Mouse (Mus musculus) intestine, embryonic 15.5 days (tissue): ENCODE measurements around the gene Nudt8. TPM values are rescaled to one million over a fixed set of nuclear protein-coding genes. Genes with fewer than 3 reads are reported as not detected.

ENCODE experiments used
- ATAC-seq: fragments of 200-750 bp; cut with Nextera tagmentation; 2 replicates; pipeline ENCODE4 v1.8.0; 2017; ENCODE audit warnings: moderate TSS enrichment, moderate library complexity
- H3K27ac ChIP-seq: fragments of 300-500 bp; sonication (generic); 2 replicates; pipeline ENCODE4 v1.5.1; 2015; ENCODE audit warnings: mild to moderate bottlenecking, inconsistent platforms
- H3K27me3 ChIP-seq: fragments of 300-500 bp; sonication (generic); replicated peaks from 2 replicates; pipeline ENCODE4 v1.6.1; 2015; ENCODE audit warnings: inconsistent platforms
- H3K36me3 ChIP-seq: fragments of 300-500 bp; sonication (generic); 2 replicates; pipeline ENCODE4 v1.6.1; 2015; ENCODE audit warnings: inconsistent platforms
- H3K4me1 ChIP-seq: fragments of 300-500 bp; sonication (generic); replicated peaks from 2 replicates; pipeline ENCODE4 v1.6.1; 2015; ENCODE audit warnings: inconsistent platforms
- H3K4me2 ChIP-seq: fragments of 300-500 bp; sonication (generic); replicated peaks from 2 replicates; pipeline ENCODE4 v1.6.1; 2015; ENCODE audit warnings: mild to moderate bottlenecking, inconsistent platforms
- H3K4me3 ChIP-seq: fragments of 300-500 bp; sonication (generic); replicated peaks from 2 replicates; pipeline ENCODE4 v1.5.1; 2015; ENCODE audit warnings: inconsistent platforms
- H3K9ac ChIP-seq: fragments of 300-500 bp; sonication (generic); 2 replicates; pipeline ENCODE4 v1.6.1; 2015; ENCODE audit warnings: inconsistent platforms
- H3K9me3 ChIP-seq: fragments of 300-500 bp; sonication (generic); 2 replicates; pipeline ENCODE4 v1.6.1; 2016; ENCODE audit warnings: inconsistent platforms
- WGBS: fragments of 180-500 bp; shearing (Covaris S2); methylation state at CpG from one replicate; pipeline ENCODE4 v1.1.7; 2015; 5-methylcytosine and 5-hydroxymethylcytosine counted together
- polyA plus RNA-seq: library from polyadenylated mRNA; unstranded; fragments of >200 nt; fragmentation: Nextera tagmentation; extraction: Ambion mirVana; gene quantifications from 2 replicates; pipeline ENCODE4 v1.2.1, GENCODE M21; 2015

The Nudt8 gene
- polyA plus RNA-seq, 1 experiment from 2014 or later: 33.8 TPM

GRCm38 (mm10) chr19:3990804-3991203 is 9.6 kb upstream of the Nudt8 start:
- no peak for ATAC-seq

GRCm38 (mm10) chr19:3991562-3991961 is 8.8 kb upstream of the Nudt8 start:
- no peaks in the 10 kb centered on the region for H3K9me3 ChIP-seq
- peaks cover 13% of the 10 kb centered on the region for H3K4me1 ChIP-seq
- no peaks in the 10 kb centered on the region for H3K27me3 ChIP-seq
- H3K36me3 ChIP-seq: no peaks in the 10 kb centered on the region
- H3K4me2 ChIP-seq: no peak overlapping the region
- WGBS: 92% methylated on average over 3 of the region's 3 CpGs
- no peak overlapping the region for H3K9ac ChIP-seq
- H3K27ac ChIP-seq: no peak overlapping the region
- no peak overlapping the region for H3K4me3 ChIP-seq
- no peak for ATAC-seq

More at GRCm38 (mm10) chr19:3990804-3991203, 9.6 kb upstream of the Nudt8 start:
- 34% methylated on average over 6 of the region's 6 CpGs for WGBS
- Histone ChIP-seq H3K27ac (no peak overlapping the region), H3K36me3 (no peaks in the 10 kb centered on the region), H3K9ac (no peak overlapping the region), H3K27me3 (no peaks in the 10 kb centered on the region), H3K4me1 (peaks cover 19% of the 10 kb centered on the region), H3K4me3 (no peak overlapping the region), H3K4me2 (no peak overlapping the region), H3K9me3 (no peaks in the 10 kb centered on the region)

GRCm38 (mm10) chr19:3991966-3992365 is 8.4 kb upstream of the Nudt8 start:
- no peak for ATAC-seq
- peaks cover 9% of the 10 kb centered on the region for H3K4me1 ChIP-seq
- no peak overlapping the region for H3K4me3 ChIP-seq
- H3K27me3 ChIP-seq: no peaks in the 10 kb centered on the region
- WGBS: 92% methylated on average over 3 of the region's 3 CpGs
- no peak overlapping the region for H3K4me2 ChIP-seq
- H3K27ac ChIP-seq: no peak overlapping the region
- H3K9me3 ChIP-seq: no peaks in the 10 kb centered on the region
- H3K9ac ChIP-seq: no peak overlapping the region
- H3K36me3 ChIP-seq: no peaks in the 10 kb centered on the region

- Histone ChIP-seq H3K9me3 (no peaks in the 10 kb centered on the region), H3K27ac (no peak within 1 kb of the TSS), H3K4me2 (0 out of 2 replicates have a peak within 1 kb of the TSS, but pooled peaks have one; percentile 6), H3K36me3 (no peaks in the 10 kb centered on the region), H3K9ac (no peak within 1 kb of the TSS), H3K4me3 (no peak within 1 kb of the TSS), H3K27me3 (no peaks in the 10 kb centered on the region), H3K4me1 (peaks cover 6% of the 10 kb centered on the region; the same call in 1 of the 2 replicates)
- no peak for ATAC-seq
- 67% methylated on average over 5 of the region's 5 CpGs for WGBS
These were observed 8.0 kb upstream of the Nudt8 start, which contains the start of gene Tbx10 for GRCm38 (mm10) chr19:3992416-3992815. Gene Tbx10 (plus strand): TSS chr19:3992752.

DNA sequence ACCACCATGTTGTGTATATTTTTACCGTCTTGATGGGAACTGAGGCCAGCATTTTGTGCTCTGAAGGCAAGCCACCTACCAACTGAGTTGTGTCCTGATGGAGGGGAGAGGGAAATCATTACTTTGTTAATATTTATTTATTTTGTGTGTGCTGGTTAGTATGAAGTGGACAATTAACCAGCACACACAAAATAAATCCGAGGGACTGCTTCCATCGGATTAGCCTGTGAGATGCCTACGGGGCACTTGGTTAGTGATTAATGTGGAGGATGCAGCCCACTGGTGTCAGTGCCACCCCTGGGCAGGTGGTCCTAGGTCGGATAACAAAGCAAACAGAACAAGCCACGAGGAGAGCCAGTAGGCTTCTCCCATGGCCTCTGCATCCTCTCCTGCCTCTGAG is 5.4 kb upstream of the Nudt8 start:
- Histone ChIP-seq H3K4me2 (no peak overlapping the region), H3K9ac (no peak overlapping the region), H3K36me3 (no peaks in the 10 kb centered on the region), H3K27ac (no peak overlapping the region), H3K4me3 (no peak overlapping the region), H3K4me1 (peaks cover 12% of the 10 kb centered on the region), H3K27me3 (no peaks in the 10 kb centered on the region), H3K9me3 (no peaks in the 10 kb centered on the region)
- 60% methylated on average over 6 of the region's 6 CpGs for WGBS
- ATAC-seq: no peak

- H3K4me3 ChIP-seq: no peak overlapping the region
- 69% methylated on average over 3 of the region's 3 CpGs for WGBS
- H3K4me1 ChIP-seq: peaks cover 12% of the 10 kb centered on the region
- no peak for ATAC-seq
- H3K27me3 ChIP-seq: no peaks in the 10 kb centered on the region
- no peak overlapping the region for H3K9ac ChIP-seq
- no peaks in the 10 kb centered on the region for H3K9me3 ChIP-seq
- H3K36me3 ChIP-seq: no peaks in the 10 kb centered on the region
- no peak overlapping the region for H3K4me2 ChIP-seq
- H3K27ac ChIP-seq: no peak overlapping the region
These were observed 4.9 kb upstream of the Nudt8 start for GRCm38 (mm10) chr19:3995505-3995904.

DNA sequence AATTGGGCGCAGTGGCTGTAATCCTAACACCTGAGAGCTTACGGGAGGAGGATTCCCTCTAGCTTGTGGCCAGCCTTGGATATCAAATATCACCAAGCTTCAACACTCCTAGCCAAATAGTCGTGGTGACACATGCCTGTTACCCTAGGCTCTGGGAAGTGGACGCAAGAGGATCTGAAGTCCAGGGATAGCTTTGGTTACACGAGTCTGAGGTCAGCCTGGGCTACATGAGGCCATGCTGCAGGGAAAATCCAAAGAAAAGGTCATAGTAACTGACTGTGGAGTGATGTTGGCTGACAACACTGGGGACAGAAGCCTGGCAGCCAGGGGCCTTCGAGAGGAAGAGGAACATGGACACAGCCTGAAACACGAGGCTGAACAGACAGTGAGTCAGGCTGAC is 4.3 kb upstream of the Nudt8 start:
- WGBS: 74% methylated on average over 7 of the region's 7 CpGs
- H3K9ac ChIP-seq: no peak overlapping the region
- H3K9me3 ChIP-seq: no peaks in the 10 kb centered on the region
- H3K36me3 ChIP-seq: no peaks in the 10 kb centered on the region
- no peak overlapping the region for H3K4me2 ChIP-seq
- no peaks in the 10 kb centered on the region for H3K27me3 ChIP-seq
- H3K4me3 ChIP-seq: no peak overlapping the region
- no peak for ATAC-seq
- peaks cover 15% of the 10 kb centered on the region for H3K4me1 ChIP-seq
- H3K27ac ChIP-seq: no peak overlapping the region

- no peaks in the 10 kb centered on the region for H3K9me3 ChIP-seq
- no peak overlapping the region for H3K4me3 ChIP-seq
- no peaks in the 10 kb centered on the region for H3K27me3 ChIP-seq
- H3K4me2 ChIP-seq: no peak overlapping the region
- 73% methylated on average over 8 of the region's 8 CpGs for WGBS
- H3K9ac ChIP-seq: no peak overlapping the region
- H3K27ac ChIP-seq: no peak overlapping the region
- ATAC-seq: no peak
- H3K4me1 ChIP-seq: peaks cover 22% of the 10 kb centered on the region
- H3K36me3 ChIP-seq: no peaks in the 10 kb centered on the region
These were observed 3.6 kb upstream of the Nudt8 start for GRCm38 (mm10) chr19:3996747-3997146.

DNA sequence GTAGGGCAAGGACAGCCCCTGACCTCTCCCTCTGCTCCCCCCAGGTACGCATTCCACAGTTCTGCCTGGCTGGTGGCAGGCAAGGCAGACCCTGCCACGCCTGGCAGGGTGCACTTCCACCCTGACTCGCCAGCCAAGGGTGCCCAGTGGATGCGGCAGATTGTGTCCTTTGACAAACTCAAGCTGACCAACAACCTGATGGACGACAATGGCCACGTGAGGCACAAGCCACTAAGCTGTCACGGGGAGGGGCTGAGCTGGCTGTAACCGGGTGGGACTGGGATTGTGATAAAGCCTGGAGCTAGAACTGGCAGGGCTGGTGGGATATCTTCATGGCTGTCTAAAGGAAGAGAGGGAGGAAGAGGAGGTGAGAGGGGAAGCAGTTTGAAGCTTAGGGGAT is 3.1 kb upstream of the Nudt8 start:
- no peak overlapping the region for H3K4me2 ChIP-seq
- no peaks in the 10 kb centered on the region for H3K9me3 ChIP-seq
- no peak overlapping the region for H3K27ac ChIP-seq
- no peaks in the 10 kb centered on the region for H3K36me3 ChIP-seq
- peaks cover 26% of the 10 kb centered on the region for H3K4me1 ChIP-seq
- 54% methylated on average over 8 of the region's 8 CpGs for WGBS
- H3K4me3 ChIP-seq: no peak overlapping the region
- H3K27me3 ChIP-seq: no peaks in the 10 kb centered on the region
- H3K9ac ChIP-seq: no peak overlapping the region
- ATAC-seq: no peak

- Histone ChIP-seq H3K36me3 (no peaks in the 10 kb centered on the region), H3K4me1 (peaks cover 26% of the 10 kb centered on the region), H3K4me2 (no peak overlapping the region), H3K9ac (0 out of 2 replicates have a peak overlapping the region, but pooled peaks have one; percentile 5), H3K4me3 (no peak overlapping the region), H3K27ac (no peak overlapping the region), H3K27me3 (no peaks in the 10 kb centered on the region), H3K9me3 (no peaks in the 10 kb centered on the region)
- no peak for ATAC-seq
- WGBS: 82% methylated on average over 8 of the region's 8 CpGs
These were observed 2.0 kb upstream of the Nudt8 start for GRCm38 (mm10) chr19:3998335-3998734.

DNA sequence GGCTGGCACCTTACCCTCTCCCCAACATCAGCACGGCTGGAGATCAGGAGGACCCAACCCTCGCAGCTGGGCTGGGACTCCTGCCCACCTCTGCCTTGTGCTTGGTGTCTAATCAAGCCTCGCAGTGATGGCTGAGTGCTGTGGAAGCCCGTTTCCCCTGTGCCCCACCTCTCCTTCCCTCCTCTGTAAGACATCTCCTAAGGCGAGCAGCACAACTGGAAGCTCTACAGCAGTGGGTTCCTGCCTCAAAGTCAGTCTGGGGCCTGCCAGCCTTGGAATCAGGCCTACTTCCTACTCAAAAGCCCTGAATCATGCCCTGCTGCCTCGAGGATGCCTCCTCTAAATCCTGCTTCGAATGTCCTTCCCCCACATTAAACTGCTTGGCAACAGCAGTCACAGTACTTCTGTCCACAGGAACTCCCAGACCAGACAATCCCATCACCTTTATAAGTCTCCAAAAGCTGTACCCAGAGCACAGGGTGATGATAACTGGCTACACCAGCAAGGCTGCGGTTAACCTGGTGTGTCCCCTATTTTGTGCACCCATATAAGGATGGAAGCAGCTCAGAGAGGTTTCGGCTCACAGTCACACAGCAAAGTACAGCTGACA is 1.2 kb upstream of the Nudt8 start:
- Histone ChIP-seq H3K27me3 (no peaks in the 10 kb centered on the region), H3K4me1 (peaks cover 26% of the 10 kb centered on the region), H3K4me2 (peak overlapping the region; percentile 79), H3K9me3 (no peaks in the 10 kb centered on the region), H3K4me3 (no peak overlapping the region), H3K27ac (no peak overlapping the region), H3K36me3 (no peaks in the 10 kb centered on the region), H3K9ac (peak overlapping the region; percentile 92; the same call in 1 of the 2 replicates)
- no peak for ATAC-seq
- 80% methylated on average over 9 of the region's 9 CpGs for WGBS

DNA sequence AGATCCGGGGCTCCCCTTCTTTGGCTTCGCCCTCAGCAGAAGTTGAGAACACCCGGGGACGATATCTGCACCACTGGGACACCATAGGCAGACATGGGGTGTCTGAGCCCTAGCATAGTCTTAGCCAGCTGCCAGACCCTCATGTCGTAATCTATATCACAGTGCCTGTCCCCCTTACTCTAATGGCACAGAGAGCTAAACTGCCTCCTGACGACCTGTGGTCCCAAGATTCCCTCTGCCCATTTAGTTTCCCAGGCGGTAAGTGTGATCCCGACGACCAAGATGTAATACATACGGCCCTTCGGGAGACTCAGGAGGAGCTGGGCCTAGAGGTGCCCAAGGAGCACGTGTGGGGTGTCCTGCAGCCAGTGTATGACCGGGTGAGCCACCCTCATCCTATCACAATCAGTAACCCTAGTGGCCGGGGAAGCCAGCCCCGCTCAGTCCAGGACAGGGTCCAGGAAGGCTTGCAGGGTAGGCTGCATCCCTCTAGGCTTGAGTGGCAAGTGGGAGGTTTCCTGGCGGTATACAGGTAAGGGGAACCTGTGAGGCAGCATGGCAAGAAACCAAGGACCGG is 657 bp downstream of the Nudt8 start:
- no peaks in the 10 kb centered on the region; the same call in 1 of the 2 replicates for H3K36me3 ChIP-seq
- no peaks in the 10 kb centered on the region for H3K9me3 ChIP-seq
- peak; percentile 20 for ATAC-seq
- WGBS: 14% methylated on average over 17 of the region's 17 CpGs
- peak overlapping the region; percentile 61 for H3K4me3 ChIP-seq
- no peaks in the 10 kb centered on the region for H3K27me3 ChIP-seq
- H3K27ac ChIP-seq: peak overlapping the region; percentile 97
- peak overlapping the region; percentile 79 for H3K4me2 ChIP-seq
- H3K4me1 ChIP-seq: peaks cover 26% of the 10 kb centered on the region
- H3K9ac ChIP-seq: peak overlapping the region; percentile 92

DNA sequence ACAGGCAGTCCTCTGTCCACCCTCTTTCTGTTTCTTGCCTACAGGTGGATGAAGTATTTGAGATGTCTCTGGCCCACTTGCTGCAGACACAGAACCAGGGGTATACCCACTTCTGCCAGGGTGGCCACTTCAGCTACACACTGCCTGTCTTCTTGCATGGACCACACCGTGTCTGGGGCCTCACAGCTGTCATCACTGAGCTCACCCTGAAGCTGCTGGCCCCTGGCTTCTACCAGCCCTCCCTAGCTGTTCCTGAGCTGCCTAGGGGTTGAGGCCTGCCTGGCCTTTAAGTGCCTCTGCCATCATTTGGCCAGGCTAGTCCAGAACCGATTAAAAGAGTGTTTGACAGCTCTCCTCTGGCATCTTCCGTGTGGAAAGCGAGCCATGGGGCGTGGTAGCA is 1.4 kb downstream of the Nudt8 start:
- Histone ChIP-seq H3K9me3 (no peaks in the 10 kb centered on the region), H3K27ac (0 out of 2 replicates have a peak overlapping the region, but pooled peaks have one; percentile 6), H3K9ac (peak overlapping the region; percentile 92; the same call in 1 of the 2 replicates), H3K4me2 (peak overlapping the region; percentile 79), H3K36me3 (no peaks in the 10 kb centered on the region; the same call in 1 of the 2 replicates), H3K27me3 (no peaks in the 10 kb centered on the region), H3K4me3 (peak overlapping the region; percentile 61; the same call in 1 of the 2 replicates), H3K4me1 (peaks cover 26% of the 10 kb centered on the region)
- no peak for ATAC-seq
- 75% methylated on average over 5 of the region's 5 CpGs for WGBS
